Mouse (Mus musculus) gastrocnemius, adult 8-10 months (tissue): Measurements from ENCODE around the gene Zbtb26. TPM values are rescaled to one million over a fixed set of nuclear protein-coding genes. Genes with fewer than 3 reads are reported as not detected.

Experiments
- total RNA-seq, 4 experiments: library from RNA; stranded (reverse); gene quantifications; 2 replicates each; pipeline ENCODE4 v1.2.4; 2022

The Zbtb26 gene
- total RNA-seq, 4 experiments from 2014 or later, result 3.3 to 5.3 (median 4.2) TPM

Other genes with a start within 250 kb of the Zbtb26 start
- gene Olfr366, start 231.6 kb downstream of the Zbtb26 start, total RNA-seq, result not detected
- gene Olfr368, start 116.6 kb downstream of the Zbtb26 start, total RNA-seq, result not detected
- 10 to 100 TPM in 1 of 4 experiments, 1 to 10 TPM in 3; 8.2 to 11.7 (median 8.9) TPM for gene Pdcl, start 83.8 kb downstream of the Zbtb26 start, total RNA-seq
- 10 to 100 TPM; 32.4 to 67.5 (median 43.8) TPM for gene Rc3h2, start 20.2 kb downstream of the Zbtb26 start, total RNA-seq
- 1 to 10 TPM; 2.3 to 3.8 (median 3.5) TPM for gene Zbtb6, start within 50 bp of the Zbtb26 start, total RNA-seq
- 10 to 100 TPM; 29.6 to 34.5 (median 31.0) TPM for gene Rabgap1, start 144 bp upstream of the Zbtb26 start, total RNA-seq
- gene Gpr21, start 73.2 kb upstream of the Zbtb26 start, total RNA-seq, result 1 to 10 TPM in 1 of 4 experiments, under 1 TPM in 3; 0.31 to 1.6 (median 0.40) TPM